Mouse (Mus musculus) central nervous system, embryonic 14 days (tissue): ENCODE results near the gene Irak1bp1. TPM values are rescaled to one million over a fixed set of nuclear protein-coding genes. Genes with fewer than 3 reads are reported as not detected.

Source experiments
- polyA plus RNA-seq: library from polyadenylated mRNA; depleted of rRNA; stranded (reverse); fragments of >200 nt; gene quantifications from 2 replicates; pipeline ENCODE4 v1.2.3, GENCODE M21; 2012; rRNA removed

Irak1bp1 gene
- 23.4 and 28.4 TPM in 2 replicates for polyA plus RNA-seq

DNA sequence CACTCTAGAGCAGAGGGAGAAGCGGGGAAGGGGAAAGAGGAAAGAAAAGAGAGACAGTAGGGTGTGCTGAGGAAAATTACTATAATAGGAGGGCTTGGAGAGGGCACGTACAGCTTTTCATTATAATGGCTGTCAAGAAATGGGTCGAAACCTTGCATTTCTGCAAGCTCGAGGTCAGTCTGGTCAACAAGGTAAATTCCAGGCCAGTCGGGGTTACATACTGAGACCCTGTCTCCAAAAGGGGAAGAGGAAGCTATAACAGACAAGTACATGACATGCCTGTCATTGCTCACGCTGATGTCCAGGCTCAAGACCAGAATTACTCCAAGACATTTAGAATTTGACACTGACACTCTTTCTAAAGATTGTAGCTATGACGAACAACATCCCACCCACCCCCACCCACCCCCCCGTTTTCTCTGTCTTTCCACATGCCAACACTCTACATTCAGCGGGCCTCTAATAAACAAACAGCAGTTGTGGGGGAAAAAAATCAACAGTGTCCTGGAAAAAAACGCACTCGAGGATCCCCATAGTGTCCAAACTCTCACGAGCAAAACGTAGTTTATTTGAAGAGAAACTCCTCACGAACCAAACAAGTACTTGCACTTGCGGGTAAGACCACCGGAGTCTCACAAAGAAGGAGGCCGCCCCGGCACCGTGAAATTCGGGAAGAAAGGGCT, at the start of gene Irak1bp1:
Gene Irak1bp1, plus strand, starts transcription at position 534 of the 683 bp plus-strand sequence.

Other genes with a start within 250 kb of the Irak1bp1 start
- gene Phip, start 146.0 kb downstream of the Irak1bp1 start, polyA plus RNA-seq = 24.3 and 29.6 TPM in 2 replicates